Mouse (Mus musculus) liver, postnatal 0 days (tissue): ENCODE measurements around the gene 4933428G20Rik.

Source experiments
- CTCF ChIP-seq: sonication (generic); IDR thresholded peaks from 2 replicates; pipeline ENCODE4 v1.5.1; 2016; ENCODE audit warnings: antibody characterized with exemption, low read depth
- EP300 ChIP-seq: IDR thresholded peaks from 2 replicates; pipeline ENCODE4 v1.6.1; 2016; ENCODE audit warnings: antibody characterized with exemption, low read depth, mild to moderate bottlenecking

GRCm38 (mm10) chr11:97478345-97478744 is 21.8 kb downstream of the 4933428G20Rik start:
- TF ChIP-seq CTCF, result no peak
- no peak for TF ChIP-seq EP300
